Mouse (Mus musculus) limb, embryonic 14.5 days (tissue): ENCODE measurements at regions not wholly inside any gene's neighbourhood (a gene's known extent, or its start where the extent isn't known, plus 50 kb on each side); places are given as distances from the start of the nearest gene placed in this dataset.

Experiments used
- ATAC-seq: fragments of 200-750 bp; cut with Nextera tagmentation; 2 replicates; pipeline ENCODE4 v1.8.0; 2017; ENCODE audit warnings: low read depth, moderate number of reproducible peaks, moderate TSS enrichment; ENCODE audit not compliant: low FRiP score
- DNase-seq: peaks from one replicate; pipeline ENCODE4 v3.0.0-alpha.2; 2015; ENCODE audit warnings: low spot score
- H3K27ac ChIP-seq: fragments of 300-500 bp; sonication (generic); replicated peaks from 2 replicates; pipeline ENCODE4 v1.5.1; 2014; ENCODE audit warnings: low read depth, mild to moderate bottlenecking, low read length, moderate library complexity, mixed read lengths
- H3K27me3 ChIP-seq: fragments of 300-500 bp; sonication (generic); 2 replicates; pipeline ENCODE4 v1.6.1; 2014; ENCODE audit warnings: low read length, mixed read lengths; ENCODE audit not compliant: control insufficient read depth, insufficient read depth
- H3K36me3 ChIP-seq: fragments of 300-500 bp; sonication (generic); 2 replicates; pipeline ENCODE4 v1.6.1; 2014; ENCODE audit warnings: mild to moderate bottlenecking, low read length, moderate library complexity, mixed read lengths; ENCODE audit not compliant: control insufficient read depth, insufficient read depth
- H3K4me1 ChIP-seq: fragments of 300-500 bp; sonication (generic); 2 replicates; pipeline ENCODE4 v1.6.1; 2014; ENCODE audit warnings: antibody characterized with exemption, low read length, mixed read lengths; ENCODE audit not compliant: control insufficient read depth, insufficient read depth
- H3K4me2 ChIP-seq: fragments of 300-500 bp; sonication (generic); replicated peaks from 2 replicates; pipeline ENCODE4 v1.6.1; 2014; ENCODE audit warnings: low read depth, mild to moderate bottlenecking, low read length, moderate library complexity; ENCODE audit not compliant: severe bottlenecking
- H3K4me3 ChIP-seq: fragments of 300-500 bp; sonication (generic); replicated peaks from 2 replicates; pipeline ENCODE4 v1.5.1; 2014; ENCODE audit warnings: low read length
- H3K9ac ChIP-seq: fragments of 300-500 bp; sonication (generic); 2 replicates; pipeline ENCODE4 v1.6.1; 2014; ENCODE audit warnings: mild to moderate bottlenecking, low read depth, low read length, moderate library complexity; ENCODE audit not compliant: severe bottlenecking
- H3K9me3 ChIP-seq: fragments of 300-500 bp; sonication (generic); 2 replicates; pipeline ENCODE4 v1.6.1; 2016; ENCODE audit warnings: low read length; ENCODE audit not compliant: control insufficient read depth
- POLR2A ChIP-seq: fragments of 200-500 bp; IDR thresholded peaks from 2 replicates; pipeline ENCODE4 v1.8.0; 2012; ENCODE audit warnings: inconsistent platforms, mild to moderate bottlenecking, moderate library complexity, borderline replicate concordance; ENCODE audit not compliant: insufficient read depth, insufficient read length; ENCODE audit errors: extremely low read depth
- WGBS: fragments of 180-500 bp; shearing (Covaris S2); extraction: QIAGEN DNeasy Blood & Tissue Kit; methylation state at CpG from one replicate; pipeline ENCODE4 v1.1.7; 2014; 5-methylcytosine and 5-hydroxymethylcytosine counted together

GRCm38 (mm10) chr10:68904337-68904736 lies 180.9 kb downstream of the Tmem26 start:
- 93% methylated on average over 10 of the region's 10 CpGs for WGBS
- no peaks in the 10 kb centered on the region for H3K27me3 ChIP-seq
- H3K4me2 ChIP-seq: no peak overlapping the region
- H3K9ac ChIP-seq: no peak overlapping the region
- H3K36me3 ChIP-seq: no peaks in the 10 kb centered on the region
- no peak overlapping the region for H3K27ac ChIP-seq
- DNase-seq (no peak), ATAC-seq (no peak)
- no peak for TF ChIP-seq POLR2A
- no peaks in the 10 kb centered on the region; the same call in 1 of the 2 replicates for H3K4me1 ChIP-seq
- H3K9me3 ChIP-seq: no peaks in the 10 kb centered on the region
- H3K4me3 ChIP-seq: no peak overlapping the region

GRCm38 (mm10) chr10:68908236-68908635 lies 184.8 kb downstream of the Tmem26 start:
- 26% methylated on average over 5 of the region's 5 CpGs for WGBS
- peak; percentile 81 for DNase-seq
- H3K4me2 ChIP-seq: no peak overlapping the region
- H3K9ac ChIP-seq: no peak overlapping the region
- no peak for TF ChIP-seq POLR2A
- no peak overlapping the region for H3K27ac ChIP-seq
- H3K4me1 ChIP-seq: no peaks in the 10 kb centered on the region
- no peaks in the 10 kb centered on the region for H3K9me3 ChIP-seq
- no peaks in the 10 kb centered on the region for H3K36me3 ChIP-seq
- no peaks in the 10 kb centered on the region for H3K27me3 ChIP-seq
- H3K4me3 ChIP-seq: no peak overlapping the region
- no peak for ATAC-seq

- no peak for TF ChIP-seq POLR2A
- Histone ChIP-seq H3K4me1 (no peaks in the 10 kb centered on the region), H3K27ac (no peak overlapping the region), H3K9ac (no peak overlapping the region), H3K4me2 (no peak overlapping the region), H3K36me3 (no peaks in the 10 kb centered on the region), H3K4me3 (no peak overlapping the region), H3K9me3 (no peaks in the 10 kb centered on the region), H3K27me3 (no peaks in the 10 kb centered on the region)
- ATAC-seq (no peak), DNase-seq (no peak)
- WGBS: 69% methylated on average over 10 of the region's 10 CpGs
Observed at GRCm38 (mm10) chr10:68909018-68909417, 185.6 kb downstream of the Tmem26 start.

- H3K9ac ChIP-seq: no peak overlapping the region
- H3K27me3 ChIP-seq: no peaks in the 10 kb centered on the region
- DNase-seq (no peak), ATAC-seq (no peak)
- H3K36me3 ChIP-seq: no peaks in the 10 kb centered on the region
- H3K4me1 ChIP-seq: no peaks in the 10 kb centered on the region
- no peak overlapping the region for H3K27ac ChIP-seq
- no peaks in the 10 kb centered on the region for H3K9me3 ChIP-seq
- no peak for TF ChIP-seq POLR2A
- WGBS: 71% methylated on average over 7 of the region's 7 CpGs
- H3K4me2 ChIP-seq: no peak overlapping the region
- no peak overlapping the region for H3K4me3 ChIP-seq
Observed at GRCm38 (mm10) chr10:68916147-68916546, 192.7 kb downstream of the Tmem26 start.

- peak; percentile 93 for DNase-seq
- Histone ChIP-seq H3K4me1 (peaks cover 8% of the 10 kb centered on the region), H3K36me3 (no peaks in the 10 kb centered on the region), H3K4me3 (no peak overlapping the region), H3K9ac (no peak overlapping the region), H3K27ac (no peak overlapping the region), H3K27me3 (no peaks in the 10 kb centered on the region), H3K4me2 (0 out of 2 replicates have a peak overlapping the region, but pooled peaks have one; percentile 9), H3K9me3 (no peaks in the 10 kb centered on the region)
- TF ChIP-seq POLR2A: no peak
- 40% methylated on average over 5 of the region's 5 CpGs for WGBS
- ATAC-seq: peak; percentile 26; the same call in 1 of the 2 replicates
Observed at GRCm38 (mm10) chr10:68935843-68936242, 212.4 kb downstream of the Tmem26 start.

GRCm38 (mm10) chr10:68943239-68943638 lies 208.0 kb upstream of the Rhobtb1 start:
- H3K9me3 ChIP-seq: no peaks in the 10 kb centered on the region
- no peak overlapping the region for H3K4me3 ChIP-seq
- WGBS: 74% methylated on average over 6 of the region's 6 CpGs
- H3K36me3 ChIP-seq: no peaks in the 10 kb centered on the region
- no peak for TF ChIP-seq POLR2A
- no peak for DNase-seq
- no peak overlapping the region for H3K9ac ChIP-seq
- ATAC-seq: no peak
- no peak overlapping the region for H3K27ac ChIP-seq
- H3K4me2 ChIP-seq: no peak overlapping the region
- H3K4me1 ChIP-seq: no peaks in the 10 kb centered on the region
- H3K27me3 ChIP-seq: no peaks in the 10 kb centered on the region
